Mouse (Mus musculus) G1E (cell line): Measurements from ENCODE around the gene Map4k3. TPM values are rescaled to one million over a fixed set of nuclear protein-coding genes. Genes with fewer than 3 reads are reported as not detected.
"Not testable (repeated sequence)": the region's sequence is repeated elsewhere in the genome, so short reads cannot be mapped to it uniquely, and the experiment has no call there.

Experiments
- ATAC-seq: 2 replicates; pipeline ENCODE4 v1.8.0; 2016; ENCODE audit warnings: mild to moderate bottlenecking; ENCODE audit not compliant: insufficient number of reproducible peaks, poor library complexity, low FRiP score, severe bottlenecking; ENCODE audit errors: extremely low read depth
- DNase-seq: peaks from one replicate; pipeline ENCODE4 v3.0.0; 2012; ENCODE audit warnings: low spot score
- H3K27me3 ChIP-seq: 2 replicates; pipeline ENCODE4 v1.6.1; 2012; ENCODE audit warnings: mild to moderate bottlenecking, low read length, inconsistent platforms; ENCODE audit not compliant: insufficient read depth
- H3K36me3 ChIP-seq: replicated peaks from 2 replicates; pipeline ENCODE3; 2012; ENCODE audit warnings: mild to moderate bottlenecking, inconsistent platforms
- H3K4me1 ChIP-seq: 2 replicates; pipeline ENCODE4 v1.6.1; 2012; ENCODE audit warnings: low read depth, low read length, inconsistent platforms, mixed read lengths; ENCODE audit not compliant: insufficient read depth
- H3K4me3 ChIP-seq: 2 replicates; pipeline ENCODE4 v1.5.1; 2012; ENCODE audit warnings: low read depth, mild to moderate bottlenecking, inconsistent platforms, low read length, moderate library complexity, mixed read lengths
- H3K9me3 ChIP-seq: replicated peaks from 2 replicates; pipeline ENCODE4 v1.6.1; 2012; ENCODE audit warnings: inconsistent platforms
- CTCF ChIP-seq: IDR thresholded peaks from 2 replicates; pipeline ENCODE4 v1.5.1; 2012; ENCODE audit warnings: low read depth, low read length, inconsistent platforms, mixed read lengths
- GATA1 ChIP-seq: IDR thresholded peaks from 2 replicates; pipeline ENCODE4 v1.6.1; 2012; ENCODE audit warnings: borderline replicate concordance, low read length, inconsistent platforms, mixed read lengths
- GATA2 ChIP-seq: IDR thresholded peaks from 2 replicates; pipeline ENCODE4 v1.6.1; 2012; ENCODE audit warnings: low read depth, low read length, inconsistent platforms, borderline replicate concordance
- POLR2AphosphoS5 ChIP-seq: IDR thresholded peaks from 2 replicates; pipeline ENCODE4 v1.6.1; 2012; ENCODE audit warnings: low read depth, low read length, inconsistent platforms; ENCODE audit not compliant: insufficient replicate concordance
- TAL1 ChIP-seq: conservative IDR thresholded peaks from 2 replicates; pipeline ENCODE4 v1.6.1; 2012; ENCODE audit warnings: low read depth, low read length, inconsistent platforms, mixed read lengths
- polyA plus RNA-seq: library from polyadenylated mRNA; stranded (reverse); fragments of >175 nt; gene quantifications from 2 replicates; pipeline ENCODE4 v1.2.3, GENCODE M21; 2012
- total RNA-seq, 2 experiments: library from RNA; stranded (forward) in 1 of 2; stranded (reverse) in 1 of 2; fragments of 200-1000 nt in 1 of 2; fragments of >200 nt in 1 of 2; fragmentation: Nextera tagmentation in 1 of 2; gene quantifications; 2 replicates each; pipeline ENCODE4 v1.2.3; 2014 to 2017

Gene Map4k3
- total and polyA plus RNA-seq, 3 experiments: 0.22 to 0.30 TPM; not detected in 1

- TF ChIP-seq GATA2 (no peak), GATA1 (no peak), TAL1 (no peak), CTCF (no peak), POLR2AphosphoS5 (no peak)
- no peaks in the 10 kb centered on the region for H3K36me3 ChIP-seq
- no peak overlapping the region for H3K4me3 ChIP-seq
- peaks cover 4% of the 10 kb centered on the region for H3K4me1 ChIP-seq
- H3K9me3 ChIP-seq: peaks cover 10% of the 10 kb centered on the region
- no peak for ATAC-seq
- DNase-seq: no peak
- H3K27me3 ChIP-seq: no peaks in the 10 kb centered on the region
Measured at GRCm38 (mm10) chr17:80568842-80569601, 159.3 kb downstream of the Map4k3 start.

DNA sequence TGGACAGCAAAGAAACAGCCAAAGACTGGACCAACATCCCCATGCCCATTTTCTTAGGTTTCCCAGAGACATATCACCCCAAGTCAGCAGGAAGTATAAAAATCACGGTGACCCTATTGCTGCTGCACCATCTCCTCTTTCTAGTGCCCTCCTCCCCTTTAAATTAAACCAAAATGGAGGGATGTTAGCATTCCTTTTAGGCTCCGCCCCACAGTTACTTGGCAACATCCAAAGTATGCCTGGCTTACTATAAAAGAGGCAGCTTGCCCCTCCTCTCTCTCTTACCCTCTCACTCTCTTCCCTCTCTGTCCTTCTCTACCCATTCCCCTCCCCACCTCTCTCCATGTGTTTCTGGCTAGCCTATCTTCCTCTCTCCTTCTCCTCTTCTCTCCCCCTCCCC lies 159.8 kb downstream of the Map4k3 start:
- no peak for DNase-seq
- no peak for ATAC-seq
- Histone ChIP-seq H3K9me3 (peaks cover 10% of the 10 kb centered on the region), H3K36me3 (no peaks in the 10 kb centered on the region), H3K27me3 (no peaks in the 10 kb centered on the region), H3K4me3 (no peak overlapping the region), H3K4me1 (peaks cover 9% of the 10 kb centered on the region)
- TF ChIP-seq TAL1 (no peak), CTCF (no peak), GATA2 (no peak), POLR2AphosphoS5 (no peak), GATA1 (no peak)

- peaks cover 10% of the 10 kb centered on the region for H3K9me3 ChIP-seq
- TF ChIP-seq GATA2 (no peak), CTCF (peak; percentile 38; the same call in 1 of the 2 replicates)
- H3K4me3 ChIP-seq: peak overlapping the region; percentile 65
- H3K27me3 ChIP-seq: no peaks in the 10 kb centered on the region
- DNase-seq (peak; percentile 43), ATAC-seq (peak; percentile 82)
- H3K4me1 ChIP-seq: peaks cover 16% of the 10 kb centered on the region
- no peaks in the 10 kb centered on the region for H3K36me3 ChIP-seq
Measured at GRCm38 (mm10) chr17:80564611-80564924, 163.7 kb downstream of the Map4k3 start.

DNA sequence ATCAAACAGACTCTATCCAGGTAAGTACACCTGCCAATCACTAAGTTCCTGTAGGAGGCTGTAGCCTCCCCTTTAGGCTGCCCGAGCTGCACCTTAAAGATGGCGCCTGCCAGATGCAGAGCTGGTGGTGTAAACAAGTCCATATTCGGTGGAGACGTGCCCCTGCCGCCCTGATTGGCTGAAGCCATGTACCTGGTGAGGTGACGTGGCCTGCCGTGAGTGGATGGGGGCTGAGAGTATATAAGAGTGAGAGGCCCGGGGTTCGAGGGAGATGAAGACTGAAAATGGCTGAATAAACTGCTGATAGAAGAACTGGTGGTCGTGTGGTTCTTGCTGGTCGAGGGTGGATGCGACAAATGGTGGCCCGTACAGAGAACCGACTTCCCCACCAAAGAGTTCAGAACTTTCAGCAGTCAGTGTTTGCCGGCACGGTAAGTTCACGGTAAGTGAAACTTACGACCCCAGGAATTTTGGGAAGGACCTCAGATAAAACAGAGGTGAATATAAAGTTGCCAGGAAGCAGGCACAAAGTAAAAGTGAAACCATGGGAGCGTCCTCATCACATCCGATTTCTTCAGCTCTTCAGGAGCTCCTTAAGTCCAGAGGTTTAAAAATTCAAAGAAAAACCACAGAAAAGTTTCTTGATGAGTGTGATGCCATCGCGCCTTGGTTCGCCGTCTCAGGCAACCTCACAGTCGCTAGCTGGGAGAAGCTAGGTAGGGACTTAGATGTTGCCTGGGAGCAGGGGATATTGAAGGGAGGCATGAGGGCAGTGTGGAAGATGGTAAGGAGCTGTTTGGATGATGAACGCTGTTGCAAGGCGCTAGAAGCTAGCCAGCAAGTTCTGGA lies 164.3 kb downstream of the Map4k3 start:
- Histone ChIP-seq H3K4me1 (peaks cover 16% of the 10 kb centered on the region), H3K4me3 (peak overlapping the region; percentile 65), H3K9me3 (peaks cover 10% of the 10 kb centered on the region)
- not testable (repeated sequence) for DNase-seq, H3K27me3 ChIP-seq, H3K36me3 ChIP-seq
- ATAC-seq: 0 out of 2 replicates have a peak, but pooled peaks have one; percentile 16

GRCm38 (mm10) chr17:80562792-80563191 lies 165.5 kb downstream of the Map4k3 start:
- no peaks in the 10 kb centered on the region for H3K27me3 ChIP-seq
- H3K4me3 ChIP-seq: no peak overlapping the region
- DNase-seq (no peak), ATAC-seq (no peak)
- peaks cover 10% of the 10 kb centered on the region for H3K9me3 ChIP-seq
- TF ChIP-seq GATA1 (no peak), GATA2 (no peak), POLR2AphosphoS5 (no peak), CTCF (no peak), TAL1 (no peak)
- peaks cover 4% of the 10 kb centered on the region for H3K36me3 ChIP-seq
- H3K4me1 ChIP-seq: peaks cover 21% of the 10 kb centered on the region

GRCm38 (mm10) chr17:80560669-80561401 lies 167.4 kb downstream of the Map4k3 start:
- Histone ChIP-seq H3K36me3 (peaks cover 11% of the 10 kb centered on the region), H3K9me3 (peaks cover 10% of the 10 kb centered on the region), H3K4me1 (peaks cover 22% of the 10 kb centered on the region), H3K4me3 (no peak overlapping the region), H3K27me3 (no peaks in the 10 kb centered on the region)
- TF ChIP-seq CTCF (peak; percentile 85), TAL1 (no peak), POLR2AphosphoS5 (no peak)
- ATAC-seq (peak; percentile 54), DNase-seq (peak; percentile 44)
